Mouse (Mus musculus) spleen, postnatal 36 days (tissue): ENCODE results near the gene Adam11.

Experiments used
- DNase-seq, 2 experiments: peaks; one replicate each; pipeline ENCODE4 v3.0.0; 2022; ENCODE audit warnings: low spot score in 2 of 2, mixed read lengths in 1 of 2

Adam11 gene

DNA sequence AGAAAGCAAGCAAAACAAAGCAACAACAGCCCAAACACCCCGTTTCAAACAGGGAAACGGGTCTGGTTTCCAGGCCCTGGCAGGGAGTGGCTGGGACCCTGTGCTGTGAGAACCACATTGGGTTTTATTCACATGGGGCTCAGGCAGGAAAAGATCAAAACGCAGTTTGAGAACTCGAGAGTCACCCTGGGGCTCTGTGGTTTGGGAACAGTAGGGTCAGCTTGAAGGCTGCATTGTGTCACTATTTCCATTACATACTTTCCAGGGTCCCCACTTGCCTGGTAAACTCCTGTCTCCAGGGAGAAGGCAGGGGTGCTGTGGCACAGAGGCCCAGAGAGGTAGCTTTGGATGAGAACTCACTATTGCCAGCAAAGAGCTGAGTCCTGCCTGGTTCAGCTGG lies 65.9 kb downstream of the Adam11 start:
- DNase-seq, result no peak
